Mouse (Mus musculus) cerebellum, adult 2 months (tissue): ENCODE measurements at regions not wholly inside any gene's neighbourhood (a gene's known extent, or its start where the extent isn't known, plus 50 kb on each side); places are given as distances from the start of the nearest gene placed in this dataset.

Experiments
- CTCF ChIP-seq: fragments of 200-500 bp; IDR thresholded peaks from 2 replicates; pipeline ENCODE4 v1.5.1; 2011; ENCODE audit warnings: low read depth, mild to moderate bottlenecking, control low read depth, low read length, moderate library complexity, borderline replicate concordance; ENCODE audit not compliant: insufficient read depth
- POLR2A ChIP-seq: fragments of 200-500 bp; IDR thresholded peaks from 2 replicates; pipeline ENCODE4 v1.6.1; 2011; ENCODE audit warnings: low read length, control low read depth, borderline replicate concordance; ENCODE audit not compliant: insufficient read depth

DNA sequence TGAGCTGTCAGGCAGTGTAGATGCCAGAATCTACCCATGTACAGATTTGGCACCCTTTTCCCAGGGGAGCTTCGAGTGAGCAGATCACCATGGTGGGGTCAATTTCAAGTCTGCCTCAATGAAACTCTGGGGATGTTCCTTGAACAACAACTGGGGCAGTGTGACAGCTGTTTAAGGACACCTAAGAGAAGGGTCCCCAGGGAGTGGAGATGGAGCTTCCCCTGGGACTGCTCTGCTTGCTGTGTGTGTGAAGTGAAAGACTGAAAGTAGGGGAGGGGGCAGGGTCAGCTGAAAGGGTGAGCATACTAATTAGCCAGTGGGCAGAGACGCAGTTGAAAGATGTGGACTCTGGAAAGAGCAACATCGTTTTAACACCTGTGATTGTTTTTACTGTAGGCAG is 54.5 kb upstream of the Tarbp1 start:
- no peak for TF ChIP-seq CTCF
- TF ChIP-seq POLR2A: no peak
